Mouse (Mus musculus) regulatory T cell (primary cell): Measurements from ENCODE around the gene Olfr424.

Source experiments
- in situ Hi-C: fragments of 300-600 bp; cut with MboI, MseI; formaldehyde crosslinking; loops from one replicate; pipeline ENCODE4 v1.15.1; 2025; ENCODE audit warnings: high pct_unique_total_duplicates

The Olfr424 gene

DNA sequence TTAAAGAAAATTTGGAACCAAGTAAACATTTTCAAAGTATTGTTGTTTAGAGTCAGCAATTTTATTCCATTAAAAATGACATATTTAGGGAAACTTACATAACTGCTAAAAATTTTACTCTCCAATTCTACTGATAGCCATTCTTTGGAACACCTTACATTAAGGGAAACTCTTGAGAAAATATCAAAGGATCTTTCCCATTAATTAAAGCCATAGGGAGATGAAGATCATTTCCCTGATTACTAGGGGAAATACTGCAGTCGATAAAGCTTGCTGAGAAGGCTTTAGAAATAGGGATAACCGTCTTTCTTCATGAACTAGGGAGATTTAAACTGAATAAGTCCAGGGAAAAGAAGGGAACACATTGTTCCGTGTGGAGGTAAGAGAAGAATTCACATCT lies at the start of gene Olfr424:
TSS of gene Olfr424 (plus strand) at position 301 of the 400 bp plus-strand sequence.
- in situ Hi-C loops = no loop called here

DNA sequence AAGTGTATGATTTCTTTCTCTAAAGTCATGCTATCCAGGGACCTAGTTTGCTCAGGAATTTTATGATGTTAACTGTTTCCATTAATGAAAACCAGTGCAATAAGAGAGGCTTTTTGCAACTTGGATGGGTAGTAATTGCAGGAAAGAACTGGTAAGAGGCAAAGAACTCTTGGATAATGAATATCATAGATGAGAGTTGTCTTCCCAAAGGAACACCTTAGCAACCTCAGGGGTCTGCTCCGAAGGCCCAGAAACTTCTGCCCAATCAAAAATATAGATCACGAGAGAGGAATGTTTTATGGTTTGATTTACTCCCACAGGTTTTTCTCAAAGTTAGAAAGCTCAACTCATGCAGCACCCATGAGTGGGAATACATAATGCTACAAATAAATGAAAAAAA lies 47.3 kb upstream of the Olfr424 start, which contains the start of gene Olfr429:
TSS of gene Olfr429 (plus strand) at position 301 of the 400 bp plus-strand sequence.
- in situ Hi-C loops = no loop called here

DNA sequence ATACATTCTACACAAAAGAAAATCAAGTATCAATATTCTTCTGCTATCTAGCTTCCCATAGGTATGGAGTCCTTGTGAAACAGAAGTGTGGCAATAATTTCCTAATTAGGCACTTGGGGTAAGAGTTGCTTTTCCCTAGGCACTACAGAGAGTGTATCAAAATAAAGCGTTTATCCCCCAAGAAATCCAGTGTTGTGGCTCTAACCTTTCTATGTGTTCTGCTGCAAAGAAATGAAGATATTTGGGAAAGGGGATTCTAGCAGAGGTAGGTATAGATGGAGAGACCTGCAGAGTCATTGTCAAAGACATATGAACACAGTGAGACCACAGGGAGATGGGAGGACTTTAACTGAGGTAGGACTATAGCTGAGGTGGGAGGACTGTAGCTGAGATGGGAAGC lies 34.7 kb upstream of the Olfr424 start, which contains the start of gene Olfr427:
TSS of gene Olfr427 (plus strand) at position 301 of the 400 bp plus-strand sequence.
- in situ Hi-C loops = no loop called here

DNA sequence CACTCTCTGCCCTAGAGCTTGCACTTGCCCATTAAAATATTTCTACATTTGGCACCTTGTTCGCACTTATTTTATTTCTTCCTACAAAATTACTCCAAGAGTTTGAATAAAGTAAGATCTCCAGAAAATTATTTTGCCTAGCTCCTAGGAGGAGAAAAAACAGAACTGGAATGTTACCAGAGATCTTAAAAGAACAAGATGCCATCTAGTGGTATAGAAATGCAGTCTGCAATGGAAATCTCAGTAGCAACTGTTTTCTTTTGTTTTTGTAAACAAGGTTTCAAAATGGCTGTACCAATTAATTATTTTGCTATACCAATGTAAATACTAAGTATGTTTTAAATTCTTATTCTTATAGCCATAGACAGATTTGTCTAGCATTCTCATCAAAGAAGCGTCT lies 27.6 kb upstream of the Olfr424 start:
- in situ Hi-C loops = loop anchor here (25.0 kb wide), 1 partner anchor 641 kb away; no protein-coding TSS in a partner anchor

DNA sequence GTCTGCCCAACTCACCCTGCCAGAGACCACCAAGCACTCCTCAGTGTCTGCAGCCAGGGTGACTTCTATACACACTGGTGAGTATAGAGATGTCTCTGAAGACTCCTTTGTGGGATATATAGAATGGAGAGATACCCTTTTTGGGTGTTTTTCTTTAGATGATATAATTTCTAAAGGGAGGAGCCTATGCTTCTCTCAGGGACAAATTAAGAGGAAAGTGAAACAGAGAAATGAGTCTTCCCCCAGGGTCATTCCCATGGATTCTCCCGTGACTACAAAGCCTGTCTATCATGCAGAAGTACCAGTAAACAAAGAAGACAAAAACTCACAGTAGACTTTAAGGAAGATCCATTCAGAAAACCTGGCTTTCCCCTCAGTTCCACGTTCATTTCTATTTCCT lies 10.3 kb upstream of the Olfr424 start, which contains the start of gene Olfr231:
TSS of gene Olfr231 (minus strand) at position 101 of the 400 bp plus-strand sequence.
- in situ Hi-C loops = loop anchor here (25.0 kb wide), 1 partner anchor 659 kb away; no protein-coding TSS in a partner anchor

DNA sequence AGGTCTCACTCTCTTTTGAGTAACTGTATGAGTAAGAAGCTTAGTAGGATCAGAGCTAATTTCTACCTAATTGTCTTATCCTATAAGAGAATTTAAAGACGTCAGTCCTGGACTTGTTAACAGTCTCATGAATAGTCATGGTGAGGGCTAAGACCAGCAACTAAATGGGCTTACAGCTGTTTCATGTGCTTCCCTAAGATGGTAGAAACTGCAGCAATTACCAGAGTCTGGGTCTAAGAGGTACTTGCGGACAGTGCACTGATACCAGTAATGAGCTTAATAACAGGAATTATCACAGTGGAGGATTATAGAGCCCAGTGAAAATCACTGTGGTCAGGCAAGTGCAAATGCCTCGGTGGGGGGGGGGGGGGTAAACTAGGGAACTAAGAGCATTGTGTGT lies 682 bp downstream of the Olfr424 start:
- in situ Hi-C loops = no loop called here

DNA sequence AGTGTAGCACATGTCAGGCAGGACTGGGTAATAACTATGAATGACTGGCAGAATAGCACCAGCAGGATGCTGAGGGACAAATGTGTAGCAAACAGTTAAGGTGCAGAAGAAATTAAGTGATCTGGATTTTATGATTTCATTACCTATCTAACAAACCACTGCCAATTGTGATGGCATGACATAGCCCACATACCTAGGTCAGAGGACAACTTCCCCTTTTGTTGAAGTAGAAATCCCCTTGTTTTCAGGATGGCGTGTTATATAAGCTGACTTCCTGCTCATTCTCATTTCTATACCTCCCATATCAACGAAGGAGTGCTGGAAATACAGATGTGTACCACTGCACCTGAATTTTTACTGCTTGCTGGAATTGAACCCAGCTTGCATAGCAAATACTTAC lies 10.1 kb downstream of the Olfr424 start:
- in situ Hi-C loops = no loop called here

DNA sequence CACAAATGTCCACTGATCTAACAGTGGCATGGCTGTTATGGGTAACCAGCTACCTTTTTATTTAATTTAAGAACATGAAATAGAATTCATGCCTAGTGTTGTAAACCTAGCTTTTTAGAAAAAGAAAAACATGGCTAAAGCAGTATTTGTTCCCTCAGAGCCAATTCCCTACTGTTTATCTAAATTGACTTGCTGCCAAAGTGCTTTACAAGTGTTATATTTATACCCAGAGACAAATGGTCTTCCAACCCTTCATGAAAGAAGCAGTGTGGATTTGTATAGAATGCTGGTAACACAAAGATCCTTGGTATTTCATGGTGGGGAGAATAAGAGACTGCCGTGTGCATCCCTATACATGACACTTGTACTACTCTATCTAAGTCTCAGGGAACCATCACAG lies 15.4 kb downstream of the Olfr424 start:
- in situ Hi-C loops = no loop called here

DNA sequence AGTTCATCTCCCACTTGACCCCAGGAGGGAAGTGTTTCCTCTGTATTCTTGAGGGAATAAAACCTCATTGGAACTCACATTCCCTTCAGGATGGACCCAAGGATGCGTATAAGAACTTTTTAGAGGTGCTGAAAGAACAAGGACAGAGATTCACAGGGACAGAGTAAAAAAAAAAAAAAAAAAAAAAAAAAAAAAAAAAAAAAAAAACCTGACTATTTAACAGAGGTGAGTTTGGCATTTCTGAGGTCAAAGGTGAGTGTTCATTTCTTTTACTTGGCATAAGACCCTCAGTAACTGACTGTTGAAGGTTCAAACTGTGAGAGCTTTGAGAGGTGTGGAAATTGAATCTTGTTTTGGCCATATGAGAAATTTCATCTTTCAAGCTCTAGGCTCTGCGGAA lies 18.0 kb downstream of the Olfr424 start:
- in situ Hi-C loops = no loop called here

DNA sequence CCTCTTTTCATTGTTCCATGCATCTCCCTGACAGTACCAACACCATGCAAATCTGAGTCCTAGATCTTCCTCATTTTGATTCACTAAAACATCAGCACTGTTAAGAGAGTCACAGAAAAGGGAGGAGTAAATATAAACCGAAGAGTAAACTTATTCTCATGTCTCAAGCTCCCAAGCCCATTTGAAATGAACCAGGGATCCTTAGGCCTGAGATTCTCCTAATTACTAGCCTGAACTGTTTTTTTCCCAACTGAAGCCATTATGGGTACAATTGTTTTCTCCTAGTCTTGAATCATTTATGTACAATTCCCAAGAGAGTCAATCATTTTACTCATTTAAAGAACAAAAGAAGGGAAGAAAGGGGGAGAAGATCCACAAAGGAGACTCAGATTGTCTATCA lies 24.0 kb downstream of the Olfr424 start, which contains the start of gene Olfr420:
TSS of gene Olfr420 (plus strand) at position 301 of the 400 bp plus-strand sequence.
- in situ Hi-C loops = no loop called here

DNA sequence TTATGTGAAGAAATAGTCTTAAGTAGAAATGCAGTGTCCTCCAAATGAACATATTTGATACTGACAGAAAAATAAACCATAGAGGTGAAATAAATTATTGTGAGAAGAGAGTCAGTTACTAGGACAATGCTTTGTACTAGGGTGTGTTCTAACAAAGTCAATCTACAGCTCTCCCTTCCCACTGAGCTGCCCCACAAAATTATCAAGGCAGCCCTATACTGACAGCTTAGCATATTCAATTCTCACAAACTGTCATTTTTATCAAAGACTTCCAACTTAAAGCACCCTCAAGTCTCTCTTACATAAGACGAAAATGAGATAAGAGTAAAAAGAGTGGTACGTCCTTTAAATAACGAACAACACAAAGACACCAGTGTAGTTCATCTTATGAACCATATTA lies 26.3 kb downstream of the Olfr424 start:
- in situ Hi-C loops = no loop called here

DNA sequence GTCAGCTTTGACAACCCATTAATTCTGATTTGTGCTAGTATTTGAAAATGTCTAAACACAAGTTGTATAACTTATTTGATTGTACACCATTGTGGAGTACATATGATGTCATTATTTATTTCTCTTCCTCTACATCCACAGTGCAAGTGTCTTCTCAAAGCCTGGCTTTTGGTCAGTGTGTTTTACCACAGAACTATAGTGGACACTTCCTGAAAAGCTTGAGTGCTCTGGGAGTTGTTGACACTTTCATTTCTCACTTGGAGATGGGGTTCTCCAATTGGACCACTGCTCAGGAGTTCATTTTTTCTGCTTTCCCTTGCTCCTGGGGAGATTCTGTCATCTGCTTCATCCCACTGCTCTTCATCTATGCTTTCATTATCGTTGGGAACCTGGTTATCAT lies 27.2 kb downstream of the Olfr424 start:
- in situ Hi-C loops = no loop called here

DNA sequence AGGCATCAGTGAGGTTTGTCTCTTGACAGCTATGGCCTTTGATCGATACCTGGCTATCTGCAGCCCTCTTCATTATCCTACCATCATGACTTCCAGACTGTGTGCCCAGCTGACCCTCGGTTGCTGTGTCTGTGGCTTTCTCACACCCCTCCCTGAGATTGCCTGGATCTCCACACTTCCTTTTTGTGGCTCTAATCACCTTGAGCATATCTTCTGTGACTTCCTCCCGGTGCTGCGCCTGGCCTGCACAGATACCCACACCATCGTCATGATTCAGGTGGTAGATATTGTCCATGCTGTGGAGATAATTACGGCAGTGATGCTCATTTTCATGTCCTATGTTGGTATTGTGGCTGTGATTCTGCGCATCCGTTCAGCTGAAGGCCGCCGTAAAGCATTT lies 27.8 kb downstream of the Olfr424 start:
- in situ Hi-C loops = no loop called here

DNA sequence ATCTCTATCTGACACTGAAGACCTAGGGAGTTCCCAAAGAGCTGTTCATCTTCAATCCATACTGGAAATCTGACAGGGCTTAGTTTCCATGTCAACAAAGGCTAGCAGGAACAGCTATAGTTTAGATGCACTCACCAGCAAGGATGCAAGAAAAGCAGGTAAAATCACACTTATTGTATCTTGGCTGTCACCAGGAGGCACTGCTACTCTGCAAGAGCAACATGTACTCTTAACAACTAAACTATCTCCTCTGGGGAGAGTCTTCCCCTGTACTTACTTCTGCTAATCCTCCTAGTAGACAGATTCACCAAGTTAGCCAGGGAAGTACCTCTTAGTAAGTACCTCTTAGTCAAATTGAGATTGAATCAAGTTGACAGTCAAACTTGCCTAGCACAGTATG lies 37.7 kb downstream of the Olfr424 start:
- in situ Hi-C loops = no loop called here

DNA sequence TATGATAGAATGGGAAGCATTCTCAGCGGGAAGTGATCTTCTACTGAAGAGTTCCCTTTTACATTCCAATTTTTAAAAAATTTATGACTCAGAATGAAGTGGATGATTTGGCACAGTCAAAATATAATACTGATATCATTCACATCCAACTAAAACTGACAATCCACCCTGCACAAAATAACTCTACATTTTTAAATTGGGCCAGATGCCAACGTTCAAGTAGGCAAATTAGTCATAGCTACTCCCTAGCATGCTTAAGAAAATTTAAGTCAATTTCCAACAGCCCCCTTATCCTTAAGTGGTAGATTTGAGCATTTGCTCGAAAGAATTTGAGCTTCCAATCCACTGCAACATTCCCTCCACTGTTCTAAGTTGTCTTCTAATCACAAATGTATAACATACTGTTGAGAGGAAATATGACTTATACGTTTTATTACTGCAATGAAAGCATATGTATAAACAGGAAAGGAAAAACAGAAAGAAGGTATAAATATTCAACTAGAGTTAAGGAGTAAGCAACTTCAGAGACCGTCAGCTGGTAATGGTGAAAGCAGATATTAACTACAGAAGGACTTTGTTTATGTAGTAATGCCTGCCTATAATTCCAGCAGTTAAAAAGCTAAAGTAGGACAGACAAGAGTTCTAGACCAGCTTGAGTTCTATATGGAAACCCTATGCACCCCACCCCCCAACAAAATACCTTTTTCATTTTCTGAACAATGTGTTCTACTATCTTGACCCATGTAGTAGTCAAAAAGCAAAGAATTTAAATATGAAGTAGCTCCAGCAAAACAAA lies 39.6 kb downstream of the Olfr424 start:
- in situ Hi-C loops = no loop called here

DNA sequence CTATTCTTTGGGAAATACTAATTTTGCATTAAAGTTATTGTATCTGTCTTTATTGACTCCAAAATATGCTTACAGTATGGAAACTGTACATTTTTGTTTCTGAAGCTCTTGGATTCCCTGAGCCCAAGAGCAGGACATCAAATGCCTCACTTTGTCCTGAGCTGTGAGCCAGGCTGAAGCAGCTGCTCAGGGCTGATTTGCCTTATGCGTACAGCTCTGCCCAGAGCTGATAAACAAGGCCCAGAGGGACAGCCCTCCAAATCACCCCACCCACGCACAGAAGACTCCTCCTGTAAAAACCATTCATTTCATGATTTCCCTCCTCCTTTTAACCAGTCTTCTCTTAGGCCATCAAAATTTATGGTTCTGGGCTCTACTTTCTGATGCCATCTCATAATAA lies 40.2 kb downstream of the Olfr424 start:
- in situ Hi-C loops = no loop called here

DNA sequence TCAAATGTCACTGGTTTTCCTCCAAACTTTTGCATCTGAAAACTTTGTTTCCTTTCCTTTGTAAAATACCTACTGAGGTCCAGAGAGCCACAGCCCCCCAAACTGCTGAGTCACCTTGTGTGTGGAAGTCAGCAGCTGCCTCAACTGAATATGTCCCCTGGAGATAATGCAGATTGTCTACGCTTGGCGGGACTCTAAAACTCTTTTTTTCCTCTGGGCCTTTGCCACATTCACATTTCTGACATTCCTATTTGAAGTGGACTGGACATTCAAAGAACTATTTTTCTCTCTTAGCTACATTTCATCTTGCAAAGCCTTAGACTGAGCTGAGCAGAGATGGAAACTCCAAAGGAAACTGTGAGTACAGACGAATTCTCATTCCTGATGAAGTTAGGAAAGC lies 41.3 kb downstream of the Olfr424 start, which contains the start of gene Spta1:
TSS of gene Spta1 (plus strand) at position 172 of the 400 bp plus-strand sequence.
- in situ Hi-C loops = no loop called here
